Mouse (Mus musculus): ENCODE measurements around the gene Bpifb6. TPM values are rescaled to one million over a fixed set of nuclear protein-coding genes. Genes with fewer than 3 reads are reported as not detected.
A peak's percentile ranks its signal among the peaks of the same experiment; 100 is the strongest.

Bpifb6 gene
- polyA plus RNA-seq, 1 experiment from 2014 or later, result not detected

- no peak overlapping the region for H3K27ac ChIP-seq (ENCODE audit: low read depth, low read length)
- no peaks in the 10 kb centered on the region for H3K4me1 ChIP-seq (replicated peaks; ENCODE audit: control insufficient read depth, insufficient read depth, low read length)
- H3K4me3 ChIP-seq (ENCODE audit: low read depth, low read length), result no peak overlapping the region
- no peaks in the 10 kb centered on the region for H3K9me3 ChIP-seq (ENCODE audit: control insufficient read depth)
- no peak overlapping the region for H3K9ac ChIP-seq (ENCODE audit: low read depth, low read length)
- H3K36me3 ChIP-seq (ENCODE audit: control insufficient read depth, insufficient read depth), result no peaks in the 10 kb centered on the region
- TF ChIP-seq CTCF (IDR thresholded peaks at IDR 0.05; ENCODE audit: low read depth), result no peak
- H3K27me3 ChIP-seq (replicated peaks; ENCODE audit: control insufficient read depth, insufficient read depth, low read length), result 0 out of 2 replicates have a peak, but pooled peaks cover 3% of the 10 kb centered on the region
- WGBS, result 75% methylated on average over 8 of the region's 8 CpGs
- no peak for ATAC-seq
- H3K4me2 ChIP-seq (replicated peaks; ENCODE audit: low read depth), result no peak overlapping the region
Observed at GRCm38 (mm10) chr2:153944567-153944966, 44.4 kb downstream of the Bpifb6 start.

GRCm38 (mm10) chr2:153952897-153953296 lies 52.7 kb downstream of the Bpifb6 start:
- Histone ChIP-seq H3K27me3 (replicated peaks; ENCODE audit: control insufficient read depth, insufficient read depth, low read length) (no peaks in the 10 kb centered on the region), H3K9me3 (ENCODE audit: control insufficient read depth) (no peaks in the 10 kb centered on the region), H3K4me3 (ENCODE audit: low read depth, low read length) (no peak overlapping the region), H3K4me1 (replicated peaks; ENCODE audit: control insufficient read depth, insufficient read depth, low read length) (no peaks in the 10 kb centered on the region), H3K27ac (ENCODE audit: low read depth, low read length) (no peak overlapping the region), H3K36me3 (ENCODE audit: control insufficient read depth, insufficient read depth) (no peaks in the 10 kb centered on the region), H3K9ac (ENCODE audit: low read depth, low read length) (no peak overlapping the region), H3K4me2 (replicated peaks; ENCODE audit: low read depth) (no peak overlapping the region)
- peak; percentile 79 for TF ChIP-seq CTCF (IDR thresholded peaks at IDR 0.05; ENCODE audit: low read depth)
- no peak for ATAC-seq
- WGBS, result 29% methylated on average over 6 of the region's 6 CpGs

- Histone ChIP-seq H3K27me3 (replicated peaks; ENCODE audit: control insufficient read depth, insufficient read depth, low read length) (no peaks in the 10 kb centered on the region), H3K4me3 (ENCODE audit: low read depth, low read length) (no peak overlapping the region), H3K9ac (ENCODE audit: low read depth, low read length) (no peak overlapping the region), H3K36me3 (ENCODE audit: control insufficient read depth, insufficient read depth) (no peaks in the 10 kb centered on the region), H3K9me3 (ENCODE audit: control insufficient read depth) (no peaks in the 10 kb centered on the region), H3K4me2 (replicated peaks; ENCODE audit: low read depth) (0 out of 2 replicates have a peak overlapping the region, but pooled peaks have one; percentile 13), H3K27ac (ENCODE audit: low read depth, low read length) (no peak overlapping the region), H3K4me1 (replicated peaks; ENCODE audit: control insufficient read depth, insufficient read depth, low read length) (no peaks in the 10 kb centered on the region)
- 5% methylated on average over 6 of the region's 6 CpGs for WGBS
- no peak; the same call in 1 of the 2 replicates for ATAC-seq
- peak; percentile 76 for TF ChIP-seq CTCF (IDR thresholded peaks at IDR 0.05; ENCODE audit: low read depth)
Observed at GRCm38 (mm10) chr2:153953836-153954235, 53.6 kb downstream of the Bpifb6 start.

Other genes starting within 250 kb of the Bpifb6 start
- not detected in 2 replicates for gene Dnmt3c, start 203.7 kb upstream of the Bpifb6 start, polyA plus RNA-seq (2015; fragmentation: Nextera tagmentation; extraction: Ambion mirVana)
- gene Mapre1, start 159.1 kb upstream of the Bpifb6 start, polyA plus RNA-seq (2015; fragmentation: Nextera tagmentation; extraction: Ambion mirVana), result 144 and 149 TPM in 2 replicates
- gene Efcab8, start 120.5 kb upstream of the Bpifb6 start, polyA plus RNA-seq (2015; fragmentation: Nextera tagmentation; extraction: Ambion mirVana), result 0.04 and 0.13 TPM in 2 replicates
- not detected in 2 replicates for gene Sun5, start 29.3 kb upstream of the Bpifb6 start, polyA plus RNA-seq (2015; fragmentation: Nextera tagmentation; extraction: Ambion mirVana)
- gene Bpifb2, start 25.3 kb upstream of the Bpifb6 start, polyA plus RNA-seq (2015; fragmentation: Nextera tagmentation; extraction: Ambion mirVana), result not detected in 2 replicates
- gene Bpifb3, start 17.8 kb downstream of the Bpifb6 start, polyA plus RNA-seq (2015; fragmentation: Nextera tagmentation; extraction: Ambion mirVana), result not detected in 2 replicates
- gene Bpifb4, start 37.8 kb downstream of the Bpifb6 start, polyA plus RNA-seq (2015; fragmentation: Nextera tagmentation; extraction: Ambion mirVana), result not detected in 2 replicates
- gene Bpifa6, start 74.6 kb downstream of the Bpifb6 start, polyA plus RNA-seq (2015; fragmentation: Nextera tagmentation; extraction: Ambion mirVana), result not detected in 2 replicates
- not detected in 2 replicates for gene Bpifa2, start 107.9 kb downstream of the Bpifb6 start, polyA plus RNA-seq (2015; fragmentation: Nextera tagmentation; extraction: Ambion mirVana)
- not detected in 2 replicates for gene Bpifa3, start 229.9 kb downstream of the Bpifb6 start, polyA plus RNA-seq (2015; fragmentation: Nextera tagmentation; extraction: Ambion mirVana)
- not detected in 2 replicates for gene Bpifa1, start 242.5 kb downstream of the Bpifb6 start, polyA plus RNA-seq (2015; fragmentation: Nextera tagmentation; extraction: Ambion mirVana)